Mouse (Mus musculus): ENCODE measurements around the gene Gm20388. TPM values are rescaled to one million over a fixed set of nuclear protein-coding genes. Genes with fewer than 3 reads are reported as not detected.

The Gm20388 gene
- polyA plus RNA-seq, 1 experiment from 2014 or later, result not detected

DNA sequence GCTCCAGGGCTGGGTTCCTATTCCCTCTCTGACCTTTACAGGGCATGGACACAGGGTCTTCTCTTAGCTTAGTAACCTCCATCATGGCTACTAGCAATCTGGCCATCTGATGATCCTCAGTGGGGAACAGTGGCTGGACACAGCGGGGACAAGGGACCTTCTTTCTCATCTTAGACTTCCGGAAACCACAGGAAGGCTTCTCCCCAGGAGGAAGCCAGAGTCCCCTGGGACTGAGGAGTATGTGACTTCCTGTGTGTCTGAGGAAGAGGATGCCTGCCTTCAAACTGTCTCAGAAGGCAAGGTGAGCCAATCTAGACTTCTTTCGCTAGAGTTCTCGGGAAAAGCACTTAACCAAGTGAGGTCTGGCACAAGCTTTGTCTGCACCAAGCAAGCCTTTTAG, 789.4 kb downstream of the Gm20388 start:
- Histone ChIP-seq H3K9ac (no peak overlapping the region), H3K27ac (no peak overlapping the region), H3K36me3 (replicated peaks; ENCODE audit: control insufficient read depth, insufficient read depth) (no peaks in the 10 kb centered on the region), H3K4me2 (replicated peaks) (no peak overlapping the region), H3K9me3 (ENCODE audit: control insufficient read depth, low read length) (no peaks in the 10 kb centered on the region), H3K4me1 (replicated peaks; ENCODE audit: control insufficient read depth, insufficient read depth, low read length) (no peaks in the 10 kb centered on the region; the same call in 1 of the 2 replicates), H3K4me3 (replicated peaks; ENCODE audit: low read length) (no peak overlapping the region), H3K27me3 (ENCODE audit: control insufficient read depth, insufficient read depth, low read length) (no peaks in the 10 kb centered on the region; the same call in 1 of the 2 replicates)
- DNase-seq (ENCODE audit: low spot score), result no peak
- WGBS, result 92% methylated on average over 4 of the region's 4 CpGs
- no peak for ATAC-seq (ENCODE audit: low FRiP score)

DNA sequence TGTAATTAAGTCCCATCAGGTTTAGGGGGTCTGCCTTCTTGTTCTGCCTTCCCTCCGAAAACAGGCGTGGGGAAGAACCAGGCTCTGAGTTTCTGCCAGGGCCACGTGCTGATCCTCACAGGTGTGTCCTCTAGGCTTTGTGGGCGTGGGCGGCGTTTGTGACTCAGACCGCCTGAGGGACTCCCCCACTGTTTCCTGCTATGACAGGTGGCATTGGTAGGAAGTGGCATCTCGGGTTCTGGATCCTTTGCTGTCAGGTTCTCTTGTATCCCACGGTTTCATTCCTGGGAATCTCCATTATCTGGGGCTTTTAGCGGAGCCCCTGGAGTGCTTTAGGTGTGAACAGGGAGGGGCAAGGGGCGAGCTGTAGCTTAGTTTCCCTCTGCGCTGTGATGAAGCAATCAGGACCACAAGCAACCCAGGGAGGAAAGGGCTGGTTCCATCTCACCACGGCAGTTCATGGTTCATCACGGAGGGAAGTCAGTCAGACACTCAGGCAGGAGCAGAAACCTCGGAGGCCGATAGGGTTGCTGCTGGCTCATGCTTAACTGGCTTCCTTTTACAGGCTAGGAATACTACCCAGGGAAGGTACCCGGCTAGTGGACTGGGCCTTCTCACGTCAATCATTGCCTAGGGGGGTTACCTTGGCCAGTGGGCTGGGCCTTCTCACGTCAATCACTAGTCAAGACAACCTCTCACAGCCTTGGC, 791.3 kb downstream of the Gm20388 start:
- DNase-seq (ENCODE audit: low spot score) (no peak), ATAC-seq (ENCODE audit: low FRiP score) (no peak)
- H3K4me1 ChIP-seq (replicated peaks; ENCODE audit: control insufficient read depth, insufficient read depth, low read length), result no peaks in the 10 kb centered on the region
- 69% methylated on average over 19 of the region's 19 CpGs for WGBS
- no peak overlapping the region for H3K27ac ChIP-seq
- H3K9ac ChIP-seq, result no peak overlapping the region
- H3K27me3 ChIP-seq (ENCODE audit: control insufficient read depth, insufficient read depth, low read length), result no peaks in the 10 kb centered on the region; the same call in 1 of the 2 replicates
- H3K36me3 ChIP-seq (replicated peaks; ENCODE audit: control insufficient read depth, insufficient read depth), result no peaks in the 10 kb centered on the region
- H3K9me3 ChIP-seq (ENCODE audit: control insufficient read depth, low read length), result no peaks in the 10 kb centered on the region
- no peak overlapping the region for H3K4me3 ChIP-seq (replicated peaks; ENCODE audit: low read length)
- H3K4me2 ChIP-seq (replicated peaks), result no peak overlapping the region

DNA sequence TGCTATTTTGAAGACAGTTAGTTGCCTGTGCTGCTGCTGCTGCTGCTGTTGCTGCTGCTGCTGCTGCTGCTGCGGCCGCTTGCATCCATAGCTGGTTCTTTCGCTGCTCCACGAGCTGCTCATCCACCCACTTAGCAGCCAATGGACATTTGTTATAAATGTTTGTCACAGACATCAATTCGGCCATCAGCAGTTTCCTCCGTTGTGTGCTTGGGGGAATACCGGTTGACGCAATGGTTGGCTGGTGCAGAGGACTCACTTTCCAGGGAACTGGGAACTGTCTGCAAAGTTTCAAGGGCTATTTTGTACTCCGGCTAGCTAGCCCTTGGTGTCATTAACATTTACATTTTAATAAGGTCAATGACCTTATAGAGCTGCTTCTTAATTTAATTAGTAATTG, 793.6 kb downstream of the Gm20388 start:
- no peaks in the 10 kb centered on the region; the same call in 1 of the 2 replicates for H3K27me3 ChIP-seq (ENCODE audit: control insufficient read depth, insufficient read depth, low read length)
- no peaks in the 10 kb centered on the region for H3K36me3 ChIP-seq (replicated peaks; ENCODE audit: control insufficient read depth, insufficient read depth)
- WGBS, result 65% methylated on average over 9 of the region's 9 CpGs
- no peaks in the 10 kb centered on the region for H3K4me1 ChIP-seq (replicated peaks; ENCODE audit: control insufficient read depth, insufficient read depth, low read length)
- no peak overlapping the region for H3K27ac ChIP-seq
- H3K4me3 ChIP-seq (replicated peaks; ENCODE audit: low read length), result no peak overlapping the region
- no peak overlapping the region for H3K4me2 ChIP-seq (replicated peaks)
- no peak for DNase-seq (ENCODE audit: low spot score)
- ATAC-seq (ENCODE audit: low FRiP score), result no peak
- no peaks in the 10 kb centered on the region for H3K9me3 ChIP-seq (ENCODE audit: control insufficient read depth, low read length)
- no peak overlapping the region for H3K9ac ChIP-seq

DNA sequence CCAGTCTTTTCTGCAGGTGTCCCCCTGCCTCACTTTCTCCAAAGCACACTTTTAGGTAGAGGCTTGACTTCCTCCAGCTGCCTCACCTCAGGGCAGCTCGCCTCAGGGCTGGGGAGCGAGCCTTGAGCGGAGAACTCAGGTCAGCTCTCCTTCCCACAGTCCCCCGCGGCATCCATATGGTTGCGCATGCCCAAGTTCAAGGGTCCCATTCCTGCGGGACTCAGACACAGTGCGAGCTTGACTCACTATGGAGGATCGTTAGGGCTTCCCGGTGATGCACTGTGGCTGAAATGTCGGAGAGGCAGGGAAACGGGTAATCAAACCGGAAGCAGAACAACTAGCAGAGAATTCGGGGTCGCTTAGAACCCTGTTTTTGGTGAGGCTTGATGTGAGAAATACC, 794.5 kb downstream of the Gm20388 start:
- H3K27me3 ChIP-seq (ENCODE audit: control insufficient read depth, insufficient read depth, low read length), result no peaks in the 10 kb centered on the region; the same call in 1 of the 2 replicates
- ATAC-seq (ENCODE audit: low FRiP score) (no peak), DNase-seq (ENCODE audit: low spot score) (no peak)
- 84% methylated on average over 15 of the region's 15 CpGs for WGBS
- H3K4me3 ChIP-seq (replicated peaks; ENCODE audit: low read length), result no peak overlapping the region
- no peak overlapping the region for H3K27ac ChIP-seq
- no peaks in the 10 kb centered on the region for H3K36me3 ChIP-seq (replicated peaks; ENCODE audit: control insufficient read depth, insufficient read depth)
- H3K9ac ChIP-seq, result no peak overlapping the region
- H3K9me3 ChIP-seq (ENCODE audit: control insufficient read depth, low read length), result no peaks in the 10 kb centered on the region
- H3K4me2 ChIP-seq (replicated peaks), result no peak overlapping the region
- H3K4me1 ChIP-seq (replicated peaks; ENCODE audit: control insufficient read depth, insufficient read depth, low read length), result no peaks in the 10 kb centered on the region

DNA sequence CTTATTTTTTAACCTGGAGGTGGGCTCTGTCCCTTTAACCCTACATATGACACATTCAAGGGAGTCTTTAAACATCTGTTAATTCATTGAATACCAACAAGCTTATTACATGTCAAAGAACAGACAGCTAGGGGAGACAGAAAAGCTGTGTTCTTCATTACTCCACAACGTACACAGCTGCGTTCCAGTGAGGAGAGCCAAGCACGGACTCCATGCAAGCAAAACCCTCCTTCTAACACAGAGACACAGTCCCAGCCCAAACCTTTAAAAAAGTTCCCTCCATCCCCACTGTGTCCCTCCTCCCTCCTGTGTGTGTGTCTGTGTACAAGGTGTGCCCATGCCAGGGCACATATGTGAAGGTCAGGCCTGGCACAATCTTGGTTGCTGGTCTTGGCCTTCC, 795.6 kb downstream of the Gm20388 start:
- ATAC-seq (ENCODE audit: low FRiP score), result no peak
- no peak for DNase-seq (ENCODE audit: low spot score)
- no peaks in the 10 kb centered on the region; the same call in 1 of the 2 replicates for H3K27me3 ChIP-seq (ENCODE audit: control insufficient read depth, insufficient read depth, low read length)

DNA sequence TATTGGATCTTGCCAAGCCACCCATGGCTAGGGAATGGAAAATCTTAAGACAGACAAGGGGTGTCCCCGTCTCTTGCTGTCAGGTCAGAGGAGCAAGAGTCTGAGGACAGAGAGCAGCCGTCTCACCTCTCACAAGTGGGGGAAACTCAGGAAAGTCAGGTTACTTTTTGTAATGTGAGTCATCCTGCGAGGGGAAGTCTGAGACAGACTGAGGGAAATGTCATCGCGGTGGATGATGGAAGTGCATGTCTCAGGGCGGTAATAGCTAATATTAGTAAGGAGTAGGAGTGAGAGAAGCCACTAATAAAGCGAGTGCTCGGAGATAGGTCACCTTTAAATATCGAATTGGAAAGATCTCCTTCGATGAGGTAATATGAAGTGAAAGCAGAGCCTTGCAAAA, 798.5 kb downstream of the Gm20388 start:
- no peaks in the 10 kb centered on the region for H3K9me3 ChIP-seq (ENCODE audit: control insufficient read depth, low read length)
- no peak overlapping the region for H3K9ac ChIP-seq
- 87% methylated on average over 10 of the region's 10 CpGs for WGBS
- H3K4me3 ChIP-seq (replicated peaks; ENCODE audit: low read length), result no peak overlapping the region
- no peak overlapping the region for H3K27ac ChIP-seq
- no peaks in the 10 kb centered on the region for H3K27me3 ChIP-seq (ENCODE audit: control insufficient read depth, insufficient read depth, low read length)
- DNase-seq (ENCODE audit: low spot score) (no peak), ATAC-seq (ENCODE audit: low FRiP score) (no peak)
- no peaks in the 10 kb centered on the region for H3K36me3 ChIP-seq (replicated peaks; ENCODE audit: control insufficient read depth, insufficient read depth)
- H3K4me2 ChIP-seq (replicated peaks), result no peak overlapping the region
- no peaks in the 10 kb centered on the region for H3K4me1 ChIP-seq (replicated peaks; ENCODE audit: control insufficient read depth, insufficient read depth, low read length)

More for the DNA sequence above, 795.6 kb downstream of the Gm20388 start:
- no peaks in the 10 kb centered on the region for H3K9me3 ChIP-seq (ENCODE audit: control insufficient read depth, low read length)
- H3K9ac ChIP-seq, result no peak overlapping the region
- no peaks in the 10 kb centered on the region for H3K36me3 ChIP-seq (replicated peaks; ENCODE audit: control insufficient read depth, insufficient read depth)
- H3K4me1 ChIP-seq (replicated peaks; ENCODE audit: control insufficient read depth, insufficient read depth, low read length), result no peaks in the 10 kb centered on the region
- no peak overlapping the region for H3K27ac ChIP-seq
- H3K4me3 ChIP-seq (replicated peaks; ENCODE audit: low read length), result no peak overlapping the region
- 76% methylated on average over 3 of the region's 3 CpGs for WGBS
- no peak overlapping the region for H3K4me2 ChIP-seq (replicated peaks)

DNA sequence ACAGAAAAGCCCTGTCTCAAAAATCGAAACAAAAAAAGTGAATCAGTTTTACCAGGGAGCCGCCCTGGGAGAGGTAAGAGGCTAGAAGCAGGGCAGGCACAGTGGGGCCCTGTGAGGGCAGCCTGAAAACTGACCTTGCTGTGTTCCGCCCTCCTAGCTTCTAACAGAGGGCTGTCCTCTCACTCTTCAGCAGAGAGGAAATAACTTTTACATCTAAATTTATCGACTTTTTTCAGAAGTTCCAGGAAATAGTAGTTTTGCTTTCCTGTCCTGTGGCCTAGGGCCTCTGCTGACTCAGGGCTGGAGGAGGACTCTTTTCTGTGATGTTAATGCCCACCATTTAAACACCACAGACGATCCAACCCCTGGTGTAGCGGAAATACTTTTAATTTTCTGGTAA, 804.6 kb downstream of the Gm20388 start:
- H3K27me3 ChIP-seq (ENCODE audit: control insufficient read depth, insufficient read depth, low read length), result no peaks in the 10 kb centered on the region
- H3K9ac ChIP-seq, result no peak overlapping the region
- no peaks in the 10 kb centered on the region for H3K9me3 ChIP-seq (ENCODE audit: control insufficient read depth, low read length)
- H3K36me3 ChIP-seq (replicated peaks; ENCODE audit: control insufficient read depth, insufficient read depth), result no peaks in the 10 kb centered on the region
- H3K27ac ChIP-seq, result no peak overlapping the region
- 85% methylated on average over 6 of the region's 6 CpGs for WGBS
- no peak for DNase-seq (ENCODE audit: low spot score)
- no peak overlapping the region for H3K4me2 ChIP-seq (replicated peaks)
- H3K4me3 ChIP-seq (replicated peaks; ENCODE audit: low read length), result no peak overlapping the region
- no peaks in the 10 kb centered on the region for H3K4me1 ChIP-seq (replicated peaks; ENCODE audit: control insufficient read depth, insufficient read depth, low read length)
- ATAC-seq (ENCODE audit: low FRiP score), result no peak

DNA sequence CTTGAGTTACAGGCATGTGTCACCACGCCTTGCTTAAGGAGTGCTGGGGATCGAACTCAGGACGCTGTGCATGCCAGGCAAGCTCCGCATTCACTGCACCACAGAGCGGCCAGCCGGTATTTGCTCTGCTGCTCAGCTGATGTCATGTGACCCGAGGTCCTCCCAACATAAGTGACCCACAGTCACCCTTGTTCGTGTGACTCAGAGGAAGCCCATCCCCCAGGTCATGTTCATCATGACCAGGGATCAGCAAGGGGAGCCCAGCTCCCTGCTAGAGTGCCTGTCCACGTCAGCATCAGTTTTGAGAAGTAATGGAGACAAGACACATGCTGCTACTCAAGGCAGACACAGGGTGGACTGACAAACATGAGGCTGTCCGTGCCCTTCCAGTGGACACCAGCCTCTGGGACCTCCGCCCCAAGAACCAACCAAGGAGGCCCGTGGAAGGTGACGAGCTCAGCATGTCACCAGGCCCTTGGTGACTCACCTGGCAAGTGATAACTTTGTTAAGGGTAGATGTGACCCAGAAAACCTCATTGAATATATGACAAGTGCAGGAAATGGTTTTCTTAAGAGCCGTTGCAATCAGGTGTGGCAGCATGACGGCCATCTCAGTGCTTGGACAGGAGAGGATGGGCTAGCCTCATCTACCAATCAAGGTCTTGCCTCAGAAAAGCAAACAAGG, 805.5 kb downstream of the Gm20388 start:
- ATAC-seq (ENCODE audit: low FRiP score) (no peak), DNase-seq (ENCODE audit: low spot score) (no peak)
- Histone ChIP-seq H3K4me1 (replicated peaks; ENCODE audit: control insufficient read depth, insufficient read depth, low read length) (no peaks in the 10 kb centered on the region), H3K27ac (no peak overlapping the region), H3K9me3 (ENCODE audit: control insufficient read depth, low read length) (no peaks in the 10 kb centered on the region), H3K36me3 (replicated peaks; ENCODE audit: control insufficient read depth, insufficient read depth) (no peaks in the 10 kb centered on the region), H3K9ac (no peak overlapping the region), H3K4me3 (replicated peaks; ENCODE audit: low read length) (no peak overlapping the region), H3K27me3 (ENCODE audit: control insufficient read depth, insufficient read depth, low read length) (no peaks in the 10 kb centered on the region), H3K4me2 (replicated peaks) (no peak overlapping the region)
- 85% methylated on average over 15 of the region's 15 CpGs for WGBS

DNA sequence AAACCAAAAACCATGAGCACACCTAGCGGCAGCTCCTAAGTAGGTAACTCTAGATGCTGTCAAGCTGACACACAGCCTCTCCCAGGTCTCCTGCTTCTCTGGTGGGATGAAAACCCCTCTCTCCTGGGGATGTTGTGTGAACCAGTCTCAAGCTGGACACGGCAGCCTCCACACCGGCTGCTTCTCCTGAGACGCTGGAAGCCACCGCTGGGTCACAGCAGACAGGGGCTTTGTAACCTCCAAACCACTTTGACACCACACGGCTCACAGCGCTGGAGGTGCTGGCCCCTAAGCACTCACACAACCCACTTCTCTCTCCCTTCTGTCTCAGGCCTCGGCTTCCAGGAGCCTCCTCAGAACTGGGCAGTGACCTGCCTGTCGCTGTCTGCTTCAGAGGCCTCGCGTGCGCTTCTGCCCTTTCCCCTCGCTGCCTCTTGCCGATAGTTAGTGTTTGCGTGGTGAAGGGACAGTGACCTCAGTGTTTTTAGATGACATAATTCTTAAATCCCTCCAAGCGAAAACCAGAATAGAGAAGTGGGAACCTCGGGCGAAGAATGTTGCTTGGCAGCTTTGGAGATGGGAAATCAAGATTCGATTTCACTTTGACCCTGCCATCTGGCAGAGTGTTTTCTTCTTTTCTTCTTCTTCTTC, 809.1 kb downstream of the Gm20388 start:
- Histone ChIP-seq H3K9me3 (ENCODE audit: control insufficient read depth, low read length) (no peaks in the 10 kb centered on the region), H3K4me3 (replicated peaks; ENCODE audit: low read length) (no peak overlapping the region), H3K9ac (no peak overlapping the region), H3K4me1 (replicated peaks; ENCODE audit: control insufficient read depth, insufficient read depth, low read length) (no peaks in the 10 kb centered on the region), H3K27me3 (ENCODE audit: control insufficient read depth, insufficient read depth, low read length) (no peaks in the 10 kb centered on the region), H3K36me3 (replicated peaks; ENCODE audit: control insufficient read depth, insufficient read depth) (no peaks in the 10 kb centered on the region), H3K4me2 (replicated peaks) (no peak overlapping the region), H3K27ac (no peak overlapping the region)
- ATAC-seq (ENCODE audit: low FRiP score), result no peak
- no peak for DNase-seq (ENCODE audit: low spot score)
- WGBS, result 74% methylated on average over 19 of the region's 19 CpGs
